Mouse (Mus musculus) lung, embryonic 15.5 days (tissue): ENCODE data around the gene P2ry1. TPM values are rescaled to one million over a fixed set of nuclear protein-coding genes. Genes with fewer than 3 reads are reported as not detected.

Source experiments
- ATAC-seq: fragments of 200-750 bp; cut with Nextera tagmentation; 2 replicates; pipeline ENCODE4 v1.8.0; 2017; ENCODE audit warnings: moderate number of reproducible peaks, borderline replicate concordance; ENCODE audit not compliant: low FRiP score, low TSS enrichment; ENCODE audit errors: extremely low read depth
- H3K27ac ChIP-seq: fragments of 300-500 bp; sonication (generic); 2 replicates; pipeline ENCODE4 v1.5.1; 2015; ENCODE audit warnings: moderate library complexity, mild to moderate bottlenecking, inconsistent platforms
- H3K27me3 ChIP-seq: fragments of 300-500 bp; sonication (generic); 2 replicates; pipeline ENCODE4 v1.6.1; 2015; ENCODE audit warnings: inconsistent platforms
- H3K36me3 ChIP-seq: fragments of 300-500 bp; sonication (generic); 2 replicates; pipeline ENCODE4 v1.6.1; 2015; ENCODE audit warnings: inconsistent platforms
- H3K4me1 ChIP-seq: fragments of 300-500 bp; sonication (generic); 2 replicates; pipeline ENCODE4 v1.6.1; 2015; ENCODE audit warnings: inconsistent platforms
- H3K4me2 ChIP-seq: fragments of 300-500 bp; sonication (generic); 2 replicates; pipeline ENCODE4 v1.6.1; 2015; ENCODE audit warnings: inconsistent platforms, mild to moderate bottlenecking, moderate library complexity
- H3K4me3 ChIP-seq: fragments of 300-500 bp; sonication (generic); 2 replicates; pipeline ENCODE4 v1.5.1; 2015; ENCODE audit warnings: mild to moderate bottlenecking, inconsistent platforms
- H3K9ac ChIP-seq: fragments of 300-500 bp; sonication (generic); 2 replicates; pipeline ENCODE4 v1.6.1; 2015; ENCODE audit warnings: inconsistent platforms
- H3K9me3 ChIP-seq: fragments of 300-500 bp; sonication (generic); 2 replicates; pipeline ENCODE4 v1.6.1; 2016; ENCODE audit warnings: inconsistent platforms
- WGBS: fragments of 180-500 bp; shearing (Covaris S2); methylation state at CpG from one replicate; pipeline ENCODE4 v1.1.7; 2015; 5-methylcytosine and 5-hydroxymethylcytosine counted together
- polyA plus RNA-seq: library from polyadenylated mRNA; unstranded; fragments of >200 nt; fragmentation: Nextera tagmentation; extraction: Ambion mirVana; gene quantifications from 2 replicates; pipeline ENCODE4 v1.2.1, GENCODE M21; 2015

The P2ry1 gene
- polyA plus RNA-seq, 1 experiment from 2014 or later: 6.1 TPM

DNA sequence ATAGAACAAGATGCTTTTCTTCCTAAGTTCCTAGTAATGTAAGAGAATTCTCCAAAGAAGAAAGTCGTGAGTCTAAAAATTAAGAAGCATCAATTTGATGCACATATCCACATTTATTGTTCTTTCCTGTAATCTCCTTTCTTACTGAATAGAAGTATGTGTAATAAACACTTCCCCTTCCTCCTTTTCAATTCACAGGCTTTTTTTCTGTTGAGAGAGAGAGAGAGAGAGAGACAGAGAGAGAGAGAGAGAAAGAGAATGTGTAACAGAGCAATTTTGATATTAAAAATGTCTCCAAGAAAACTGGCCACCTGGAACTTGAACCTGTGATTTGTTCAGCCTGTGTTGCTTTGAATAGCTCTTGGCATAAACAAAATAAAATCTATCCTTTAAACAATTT is 2.0 kb downstream of the P2ry1 start:
- Histone ChIP-seq H3K36me3 (no peaks in the 10 kb centered on the region), H3K27ac (no peak overlapping the region), H3K9ac (no peak overlapping the region), H3K4me1 (peaks cover 16% of the 10 kb centered on the region), H3K9me3 (no peaks in the 10 kb centered on the region), H3K27me3 (peaks cover 9% of the 10 kb centered on the region; the same call in 1 of the 2 replicates), H3K4me3 (no peak overlapping the region), H3K4me2 (peak overlapping the region; percentile 84; the same call in 1 of the 2 replicates)
- WGBS: 73% methylated on average over 1 of the region's 1 CpGs
- no peak for ATAC-seq

DNA sequence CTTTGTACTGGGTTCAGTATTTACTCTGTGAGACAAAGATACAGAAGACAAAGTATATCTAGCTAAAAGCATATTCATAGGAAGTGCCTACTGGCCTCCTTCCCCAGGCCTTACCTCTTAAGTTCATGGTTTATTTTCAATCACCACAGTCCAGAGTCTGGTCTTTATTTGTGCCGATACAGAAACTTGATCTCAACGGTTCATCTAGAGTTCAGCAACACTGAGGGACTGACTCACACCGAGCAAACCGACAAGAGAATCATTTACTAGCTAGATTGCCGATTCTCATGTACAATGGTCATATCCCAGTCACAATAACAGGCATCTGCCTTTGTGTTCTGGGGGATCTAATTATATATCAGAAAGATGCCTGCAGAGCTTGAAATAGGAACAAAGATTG is 9.1 kb downstream of the P2ry1 start:
- WGBS: 50% methylated on average over 5 of the region's 5 CpGs
- no peaks in the 10 kb centered on the region for H3K4me1 ChIP-seq
- no peaks in the 10 kb centered on the region for H3K9me3 ChIP-seq
- no peak for ATAC-seq
- H3K4me2 ChIP-seq: no peak overlapping the region
- no peak overlapping the region for H3K9ac ChIP-seq
- no peak overlapping the region for H3K4me3 ChIP-seq
- H3K27ac ChIP-seq: no peak overlapping the region
- H3K27me3 ChIP-seq: no peaks in the 10 kb centered on the region
- H3K36me3 ChIP-seq: no peaks in the 10 kb centered on the region

DNA sequence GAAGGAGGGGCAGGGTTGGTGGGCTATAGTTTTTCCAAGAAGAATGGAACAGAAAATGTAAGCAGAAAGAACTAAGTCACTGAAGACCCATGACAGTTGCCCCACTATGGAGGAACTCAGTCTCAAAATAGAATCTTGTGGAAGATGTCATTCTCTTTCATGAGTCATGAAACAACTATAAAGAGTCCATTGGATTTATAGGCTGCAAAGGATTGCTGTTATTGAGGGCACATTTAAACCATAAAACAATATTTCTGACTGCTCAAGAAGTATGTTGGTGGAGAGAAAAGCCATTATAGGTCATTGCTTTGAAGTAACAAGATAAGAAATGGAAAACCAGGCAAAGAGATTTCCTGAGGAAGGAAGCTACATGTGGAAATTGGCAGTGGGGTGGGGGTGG is 10.0 kb downstream of the P2ry1 start:
- H3K4me2 ChIP-seq: no peak overlapping the region
- no peaks in the 10 kb centered on the region for H3K4me1 ChIP-seq
- H3K27me3 ChIP-seq: no peaks in the 10 kb centered on the region
- H3K4me3 ChIP-seq: no peak overlapping the region
- no peak for ATAC-seq
- no peaks in the 10 kb centered on the region for H3K36me3 ChIP-seq
- H3K9me3 ChIP-seq: no peaks in the 10 kb centered on the region
- H3K9ac ChIP-seq: no peak overlapping the region
- H3K27ac ChIP-seq: no peak overlapping the region

DNA sequence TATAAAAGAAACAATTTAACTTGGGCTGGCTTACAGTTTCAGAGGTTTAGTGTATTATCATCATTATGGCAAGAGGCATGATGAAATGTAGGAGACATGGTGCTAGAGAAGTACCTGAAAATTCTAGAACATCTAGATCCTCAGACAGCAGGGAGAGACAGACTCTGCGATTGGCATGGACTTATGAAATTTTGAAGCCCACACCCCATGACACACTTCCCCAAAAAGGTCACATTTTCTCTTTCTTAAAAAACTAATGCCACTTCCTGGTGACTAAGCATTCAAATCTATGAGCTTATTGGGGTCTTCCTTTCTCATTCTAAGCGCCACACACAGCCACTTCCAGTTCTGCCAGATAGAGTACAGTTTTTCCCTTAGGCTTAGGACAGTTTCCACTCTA is 14.1 kb downstream of the P2ry1 start:
- Histone ChIP-seq H3K4me2 (no peak overlapping the region), H3K4me1 (no peaks in the 10 kb centered on the region), H3K9ac (no peak overlapping the region), H3K27ac (no peak overlapping the region), H3K9me3 (no peaks in the 10 kb centered on the region), H3K27me3 (no peaks in the 10 kb centered on the region), H3K36me3 (no peaks in the 10 kb centered on the region), H3K4me3 (no peak overlapping the region)
- ATAC-seq: no peak
- WGBS: 83% methylated on average over 2 of the region's 2 CpGs

DNA sequence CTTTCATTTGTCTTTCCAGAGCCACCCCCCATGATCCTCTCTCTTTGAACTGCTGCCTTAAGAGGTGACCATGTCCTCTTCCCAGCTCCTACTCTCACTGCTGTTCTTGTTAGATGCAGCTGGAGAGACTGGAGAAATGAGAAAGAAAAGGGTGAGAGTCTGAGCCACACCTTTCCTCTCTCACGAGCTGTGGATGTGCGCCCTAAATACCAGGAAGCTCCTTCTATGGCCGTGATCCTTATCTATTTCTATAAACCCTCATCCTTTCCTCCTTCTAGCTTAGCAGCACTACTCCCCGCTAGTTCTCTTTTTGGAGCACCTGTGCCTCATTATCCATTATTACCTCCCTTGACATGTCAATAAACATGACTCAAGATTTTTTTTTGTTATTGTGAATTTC is 29.5 kb downstream of the P2ry1 start:
- Histone ChIP-seq H3K36me3 (no peaks in the 10 kb centered on the region), H3K9ac (no peak overlapping the region), H3K4me3 (no peak overlapping the region), H3K4me2 (no peak overlapping the region), H3K9me3 (no peaks in the 10 kb centered on the region), H3K27ac (no peak overlapping the region), H3K4me1 (no peaks in the 10 kb centered on the region), H3K27me3 (no peaks in the 10 kb centered on the region)
- 56% methylated on average over 4 of the region's 4 CpGs for WGBS
- no peak for ATAC-seq

DNA sequence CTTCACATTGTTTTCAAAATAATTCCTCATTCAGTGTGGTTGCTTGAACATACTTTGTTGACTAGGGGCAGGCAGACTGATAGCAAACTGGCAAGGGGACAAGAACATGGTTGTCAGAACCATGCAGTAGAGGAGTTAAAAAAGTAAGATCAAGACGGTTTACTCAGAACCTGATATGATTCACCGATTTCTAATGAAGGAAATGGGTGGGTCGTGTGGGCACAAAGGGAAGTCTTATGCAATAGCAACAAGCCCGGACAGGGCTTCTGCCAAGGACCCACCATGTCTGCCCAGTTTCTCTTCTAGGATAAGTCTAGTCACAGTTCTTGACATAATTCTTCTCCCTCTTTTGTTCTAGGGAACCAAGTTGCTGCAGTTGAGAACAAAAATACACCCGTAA is 33.0 kb downstream of the P2ry1 start:
- Histone ChIP-seq H3K4me3 (no peak overlapping the region), H3K36me3 (no peaks in the 10 kb centered on the region), H3K9me3 (no peaks in the 10 kb centered on the region), H3K9ac (no peak overlapping the region), H3K27me3 (no peaks in the 10 kb centered on the region), H3K27ac (no peak overlapping the region), H3K4me2 (no peak overlapping the region), H3K4me1 (no peaks in the 10 kb centered on the region)
- WGBS: 77% methylated on average over 5 of the region's 5 CpGs
- no peak for ATAC-seq

DNA sequence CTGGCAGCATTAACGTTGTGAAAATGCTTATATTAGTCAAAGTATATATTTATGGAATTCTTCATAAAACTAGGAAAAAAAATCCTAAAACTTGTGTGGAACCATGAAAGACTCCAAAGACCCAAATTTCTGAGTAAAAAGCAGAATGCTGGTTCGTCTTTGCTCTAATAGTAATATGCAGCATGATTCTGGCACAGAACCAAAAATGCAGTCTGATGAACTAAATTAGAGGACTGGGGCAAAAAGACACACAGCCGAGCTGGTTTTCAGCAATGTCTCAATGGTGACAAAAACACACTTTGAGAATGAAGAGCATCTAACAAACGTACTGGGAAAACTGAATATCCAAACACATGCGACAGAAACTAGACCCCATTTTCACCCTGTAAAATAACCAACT is 37.3 kb downstream of the P2ry1 start:
- Histone ChIP-seq H3K9ac (no peak overlapping the region), H3K27ac (no peak overlapping the region), H3K4me1 (no peaks in the 10 kb centered on the region), H3K36me3 (no peaks in the 10 kb centered on the region), H3K9me3 (no peaks in the 10 kb centered on the region), H3K4me3 (no peak overlapping the region), H3K27me3 (no peaks in the 10 kb centered on the region), H3K4me2 (no peak overlapping the region)
- no peak for ATAC-seq
- WGBS: 47% methylated on average over 5 of the region's 5 CpGs

DNA sequence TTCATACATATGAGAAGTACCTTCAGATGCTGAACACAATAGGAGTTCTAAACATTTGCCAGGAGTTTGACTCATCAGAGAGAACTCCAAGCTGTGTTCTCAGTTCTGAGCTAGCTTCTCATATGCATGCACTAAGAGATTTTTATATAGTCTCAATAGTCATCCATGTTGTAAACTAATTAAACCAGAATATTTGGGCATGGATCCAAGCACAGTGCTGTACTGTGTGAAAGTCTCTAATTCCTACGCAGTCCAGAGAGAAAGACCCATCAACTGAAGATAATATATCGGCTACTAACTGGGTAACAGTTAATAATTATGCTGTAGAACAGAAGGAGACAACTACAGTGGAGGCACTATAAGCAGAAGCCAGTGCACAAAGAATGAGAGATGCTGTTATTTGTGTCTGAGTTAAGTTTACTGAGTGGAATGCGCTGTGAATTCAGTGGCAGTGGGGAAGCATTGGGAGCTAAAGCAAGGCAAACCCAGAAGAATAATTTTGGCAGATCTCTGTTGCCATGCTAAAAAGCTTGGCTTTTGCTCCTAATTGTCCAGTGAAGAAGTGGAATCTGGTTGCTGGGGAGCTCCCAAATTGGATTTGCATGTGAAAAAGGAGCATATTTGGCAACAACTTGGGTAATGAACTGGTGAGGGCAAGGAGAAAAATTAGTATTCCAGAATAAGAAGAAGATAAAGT is 47.5 kb downstream of the P2ry1 start:
- H3K4me3 ChIP-seq: no peak overlapping the region
- no peaks in the 10 kb centered on the region for H3K4me1 ChIP-seq
- no peaks in the 10 kb centered on the region for H3K27me3 ChIP-seq
- no peak overlapping the region for H3K4me2 ChIP-seq
- H3K9ac ChIP-seq: no peak overlapping the region
- H3K9me3 ChIP-seq: no peaks in the 10 kb centered on the region
- 60% methylated on average over 3 of the region's 3 CpGs for WGBS
- no peak for ATAC-seq
- no peak overlapping the region for H3K27ac ChIP-seq
- no peaks in the 10 kb centered on the region for H3K36me3 ChIP-seq
